Mouse (Mus musculus) lung, embryonic 16.5 days (tissue): ENCODE measurements at regions not wholly inside any gene's neighbourhood (a gene's known extent, or its start where the extent isn't known, plus 50 kb on each side); places are given as distances from the start of the nearest gene placed in this dataset.

ENCODE experiments used
- ATAC-seq: fragments of 200-750 bp; cut with Nextera tagmentation; 2 replicates; pipeline ENCODE4 v1.8.0; 2017; ENCODE audit warnings: low read depth, mild to moderate bottlenecking, moderate library complexity
- H3K27ac ChIP-seq: fragments of 300-500 bp; sonication (generic); 2 replicates; pipeline ENCODE4 v1.5.1; 2014; ENCODE audit warnings: mild to moderate bottlenecking, control low read depth, low read length
- H3K27me3 ChIP-seq: fragments of 300-500 bp; sonication (generic); 2 replicates; pipeline ENCODE4 v1.6.1; 2014; ENCODE audit warnings: low read depth, low read length, mixed read lengths; ENCODE audit not compliant: control insufficient read depth, insufficient read depth
- H3K36me3 ChIP-seq: fragments of 300-500 bp; sonication (generic); 2 replicates; pipeline ENCODE4 v1.6.1; 2014; ENCODE audit warnings: low read length; ENCODE audit not compliant: control insufficient read depth, insufficient read depth
- H3K4me1 ChIP-seq: fragments of 300-500 bp; sonication (generic); replicated peaks from 2 replicates; pipeline ENCODE4 v1.6.1; 2014; ENCODE audit warnings: low read length, mixed read lengths; ENCODE audit not compliant: control insufficient read depth, insufficient read depth
- H3K4me2 ChIP-seq: fragments of 300-500 bp; sonication (generic); 2 replicates; pipeline ENCODE4 v1.6.1; 2014; ENCODE audit warnings: low read depth, low read length, control low read depth
- H3K4me3 ChIP-seq: fragments of 300-500 bp; sonication (generic); 2 replicates; pipeline ENCODE4 v1.5.1; 2014; ENCODE audit warnings: mild to moderate bottlenecking, low read length, control low read depth
- H3K9ac ChIP-seq: fragments of 300-500 bp; sonication (generic); 2 replicates; pipeline ENCODE4 v1.6.1; 2014; ENCODE audit warnings: low read length, control low read depth
- H3K9me3 ChIP-seq: fragments of 300-500 bp; sonication (generic); 2 replicates; pipeline ENCODE4 v1.6.1; 2016; ENCODE audit warnings: low read length; ENCODE audit not compliant: control insufficient read depth
- WGBS: fragments of 180-500 bp; shearing (Covaris S2); extraction: QIAGEN DNeasy Blood & Tissue Kit; methylation state at CpG from one replicate; pipeline ENCODE4 v1.1.7; 2014; 5-methylcytosine and 5-hydroxymethylcytosine counted together

DNA sequence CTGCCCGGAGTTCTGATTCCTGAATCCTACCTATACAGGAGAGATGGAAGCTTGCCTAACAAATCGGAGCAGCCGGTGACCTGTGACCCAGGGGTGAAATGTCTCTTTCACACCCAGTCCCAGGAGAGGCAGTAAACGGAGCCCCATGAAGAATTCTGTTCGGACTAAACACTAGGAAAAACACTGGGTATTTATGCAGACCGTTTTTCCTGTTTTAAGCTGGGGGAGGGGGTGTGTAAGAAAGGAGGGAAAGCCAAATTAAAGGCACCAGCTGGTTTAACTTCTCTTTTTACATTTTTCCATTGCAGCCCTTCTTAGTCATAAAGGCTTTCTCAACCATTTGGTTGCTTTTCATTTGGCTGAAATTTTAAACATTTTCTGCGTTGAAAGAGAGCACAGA lies 127.1 kb downstream of the Gm5426 start:
- WGBS, result 4% methylated on average over 7 of the region's 7 CpGs
- Histone ChIP-seq H3K4me2 (peak overlapping the region; percentile 20; the same call in 1 of the 2 replicates), H3K9me3 (no peaks in the 10 kb centered on the region), H3K4me3 (no peak overlapping the region), H3K4me1 (peaks cover 34% of the 10 kb centered on the region), H3K27me3 (no peaks in the 10 kb centered on the region), H3K27ac (peak overlapping the region; percentile 77), H3K36me3 (no peaks in the 10 kb centered on the region), H3K9ac (no peak overlapping the region)
- ATAC-seq, result peak; percentile 48; the same call in 1 of the 2 replicates

DNA sequence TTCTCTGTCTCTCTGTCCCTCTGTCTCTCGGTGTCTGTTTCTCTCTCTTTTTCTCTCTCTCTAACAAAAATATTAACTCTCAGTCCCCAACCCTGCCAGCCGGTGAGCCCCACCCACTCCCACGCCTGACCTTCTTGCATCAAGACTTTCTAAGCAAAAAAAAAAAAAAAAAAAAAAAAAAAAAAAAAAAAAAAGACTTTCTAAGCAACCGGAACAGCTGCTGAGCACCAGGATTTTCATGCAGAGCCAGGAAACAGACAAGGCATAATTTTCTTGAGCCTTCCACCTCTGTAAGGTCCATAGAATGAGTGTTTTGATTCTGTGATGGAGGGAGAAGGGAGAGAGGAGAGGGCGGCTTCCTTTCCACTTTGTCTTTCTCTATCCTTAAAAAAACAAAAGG lies 128.0 kb downstream of the Gm5426 start:
- Histone ChIP-seq H3K27ac (peak overlapping the region; percentile 74), H3K4me1 (peaks cover 34% of the 10 kb centered on the region), H3K9ac (no peak overlapping the region), H3K9me3 (no peaks in the 10 kb centered on the region), H3K4me3 (no peak overlapping the region), H3K4me2 (peak overlapping the region; percentile 31; the same call in 1 of the 2 replicates), H3K36me3 (no peaks in the 10 kb centered on the region), H3K27me3 (no peaks in the 10 kb centered on the region)
- ATAC-seq, result peak; percentile 52; the same call in 1 of the 2 replicates
- WGBS, result 11% methylated on average over 5 of the region's 5 CpGs

DNA sequence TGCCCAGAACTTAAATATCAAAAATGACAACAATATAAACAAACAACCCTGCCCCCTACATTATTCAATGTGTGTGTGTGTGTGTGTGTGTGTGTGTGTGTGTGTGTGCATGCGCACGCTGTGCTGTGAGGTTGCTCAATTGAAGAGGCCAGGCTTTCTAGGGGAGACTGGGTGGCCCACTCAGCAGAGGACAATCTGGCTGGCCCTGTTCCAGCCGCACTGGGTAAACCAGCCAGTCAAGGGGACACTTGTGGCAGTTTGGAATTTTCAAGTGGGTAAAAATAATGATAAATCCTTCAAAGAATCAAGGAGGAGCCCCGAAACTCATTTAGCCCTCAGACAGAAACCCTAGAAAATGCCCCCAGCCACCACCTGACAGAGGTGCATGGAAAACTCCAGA lies 128.5 kb downstream of the Gm5426 start:
- H3K4me3 ChIP-seq, result no peak overlapping the region
- 34% methylated on average over 4 of the region's 4 CpGs for WGBS
- ATAC-seq, result peak; percentile 89
- H3K27me3 ChIP-seq, result no peaks in the 10 kb centered on the region
- peak overlapping the region; percentile 31; the same call in 1 of the 2 replicates for H3K4me2 ChIP-seq
- H3K36me3 ChIP-seq, result no peaks in the 10 kb centered on the region
- H3K27ac ChIP-seq, result peak overlapping the region; percentile 74
- H3K9me3 ChIP-seq, result no peaks in the 10 kb centered on the region
- peaks cover 34% of the 10 kb centered on the region for H3K4me1 ChIP-seq
- H3K9ac ChIP-seq, result no peak overlapping the region

DNA sequence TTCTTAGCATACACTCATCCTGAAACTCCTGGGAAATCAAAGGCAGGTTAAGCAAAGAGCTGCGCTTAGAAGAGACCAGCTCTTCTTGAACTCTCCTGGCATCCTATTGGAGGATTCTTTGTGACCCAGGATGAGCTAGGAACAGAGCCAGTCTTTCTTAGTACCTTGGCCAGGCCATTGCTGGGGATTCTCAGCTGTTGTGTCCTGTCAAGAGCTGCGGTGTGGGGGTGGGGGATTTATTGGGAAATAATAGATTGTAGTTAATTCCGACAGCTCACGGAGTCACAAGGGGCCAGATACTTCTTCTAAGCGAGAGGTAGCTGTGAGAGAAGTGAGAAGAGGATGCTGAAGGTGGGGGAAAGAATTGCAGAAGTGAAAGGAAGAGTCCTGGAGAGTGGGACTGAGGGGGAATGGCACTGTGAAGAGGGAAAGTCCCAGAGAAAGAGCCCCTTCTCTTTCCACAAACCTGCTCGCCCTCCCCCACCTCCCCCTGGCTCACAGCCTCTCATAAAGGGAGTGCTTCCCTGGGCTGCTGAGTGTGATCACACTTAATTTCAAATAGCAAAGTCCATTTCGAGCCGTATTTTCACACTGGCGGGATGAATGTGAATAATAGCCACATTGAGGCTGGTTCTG lies 129.8 kb downstream of the Gm5426 start:
- Histone ChIP-seq H3K27ac (0 out of 2 replicates have a peak overlapping the region, but pooled peaks have one; percentile 4), H3K4me1 (peaks cover 34% of the 10 kb centered on the region), H3K9me3 (no peaks in the 10 kb centered on the region), H3K4me3 (no peak overlapping the region), H3K27me3 (no peaks in the 10 kb centered on the region), H3K9ac (no peak overlapping the region), H3K36me3 (no peaks in the 10 kb centered on the region), H3K4me2 (no peak overlapping the region)
- WGBS, result 52% methylated on average over 9 of the region's 9 CpGs
- ATAC-seq, result no peak

DNA sequence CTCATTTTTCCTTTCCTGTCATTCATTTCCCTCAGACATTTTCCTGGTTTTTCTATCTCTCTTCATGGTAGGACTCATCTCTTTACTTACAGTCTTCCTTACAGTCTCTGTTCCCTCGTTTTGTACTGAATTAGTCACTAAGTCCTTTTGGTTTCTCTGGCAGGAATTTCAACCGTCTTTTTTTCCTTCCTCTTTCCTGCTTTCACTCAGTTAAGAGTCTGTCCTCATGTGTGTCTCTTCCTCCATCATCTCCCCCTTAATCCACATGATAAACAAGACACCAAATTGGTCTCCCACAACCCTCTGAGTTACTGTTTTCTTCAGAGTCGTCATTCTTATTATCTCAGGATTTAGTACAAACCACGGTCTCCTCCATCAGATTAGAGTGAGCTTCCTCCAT lies 131.2 kb downstream of the Gm5426 start:
- no peak overlapping the region for H3K4me2 ChIP-seq
- WGBS, result 75% methylated on average over 4 of the region's 4 CpGs
- H3K27me3 ChIP-seq, result no peaks in the 10 kb centered on the region
- no peaks in the 10 kb centered on the region for H3K9me3 ChIP-seq
- no peaks in the 10 kb centered on the region for H3K36me3 ChIP-seq
- H3K4me1 ChIP-seq, result peaks cover 34% of the 10 kb centered on the region
- ATAC-seq, result no peak
- no peak overlapping the region for H3K9ac ChIP-seq
- no peak overlapping the region for H3K27ac ChIP-seq
- no peak overlapping the region for H3K4me3 ChIP-seq

DNA sequence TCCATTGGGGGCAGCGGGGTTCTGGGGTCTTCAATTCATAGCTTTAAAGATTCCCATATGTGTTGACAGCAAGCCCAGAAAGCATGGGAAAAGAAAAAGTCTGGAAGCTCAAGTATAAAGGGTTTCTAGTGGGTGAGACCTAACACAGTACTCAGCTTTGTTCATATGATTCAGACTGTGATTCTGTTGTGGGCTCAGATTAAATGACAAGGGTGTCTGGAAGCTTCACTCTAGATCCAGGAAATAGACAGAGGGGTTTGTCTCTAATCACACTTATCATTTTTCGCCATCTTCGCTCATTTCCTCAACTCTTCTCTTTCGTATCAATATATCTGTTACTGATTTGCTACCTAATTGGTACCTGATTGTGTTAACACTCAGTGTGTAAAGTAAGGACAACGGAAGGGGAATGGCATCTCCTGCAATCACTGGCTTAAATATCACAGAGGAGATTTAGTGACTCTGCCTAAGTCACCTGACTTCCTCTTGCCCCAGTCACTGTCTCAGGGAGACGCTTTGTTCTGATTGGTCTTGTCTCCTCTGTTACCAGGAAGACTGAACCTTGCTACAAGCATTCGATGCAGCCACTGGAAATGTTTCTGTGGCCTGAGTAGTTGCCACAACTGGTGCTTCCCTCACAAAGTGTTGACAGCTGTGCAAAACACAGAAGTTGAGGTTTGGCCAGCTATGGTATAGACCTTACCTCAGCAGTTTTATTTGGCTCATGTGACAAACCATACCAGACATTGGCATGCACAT lies 137.4 kb downstream of the Gm5426 start:
- no peak overlapping the region for H3K9ac ChIP-seq
- H3K9me3 ChIP-seq, result no peaks in the 10 kb centered on the region
- no peak overlapping the region for H3K27ac ChIP-seq
- 80% methylated on average over 7 of the region's 7 CpGs for WGBS
- no peak overlapping the region for H3K4me3 ChIP-seq
- H3K36me3 ChIP-seq, result no peaks in the 10 kb centered on the region
- H3K4me1 ChIP-seq, result no peaks in the 10 kb centered on the region; the same call in 1 of the 2 replicates
- H3K4me2 ChIP-seq, result no peak overlapping the region
- H3K27me3 ChIP-seq, result no peaks in the 10 kb centered on the region
- ATAC-seq, result no peak

DNA sequence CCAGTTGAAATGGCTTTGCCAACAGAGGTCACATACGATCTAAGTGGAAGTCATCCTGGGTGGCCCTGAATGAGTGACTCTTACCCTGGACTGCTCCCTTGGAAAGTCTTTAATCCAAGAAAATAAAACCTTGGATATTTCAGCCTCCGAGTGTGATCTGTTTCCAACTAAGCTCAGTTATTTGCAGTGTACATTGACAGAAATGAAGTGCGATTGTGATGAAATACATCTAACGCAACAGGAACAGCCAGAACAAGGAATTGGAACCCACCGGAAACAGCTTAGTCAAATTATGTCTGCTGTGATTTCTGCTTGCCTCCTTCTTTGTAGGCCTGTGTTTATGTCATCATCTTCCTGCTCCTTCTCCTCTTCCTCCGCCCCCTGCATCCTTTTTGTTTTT lies 143.7 kb downstream of the Gm5426 start:
- H3K4me2 ChIP-seq, result no peak overlapping the region
- peaks cover 6% of the 10 kb centered on the region; the same call in 1 of the 2 replicates for H3K4me1 ChIP-seq
- WGBS, result 46% methylated on average over 6 of the region's 6 CpGs
- no peaks in the 10 kb centered on the region for H3K27me3 ChIP-seq
- H3K36me3 ChIP-seq, result no peaks in the 10 kb centered on the region
- H3K9ac ChIP-seq, result no peak overlapping the region
- peak; percentile 91 for ATAC-seq
- H3K9me3 ChIP-seq, result no peaks in the 10 kb centered on the region
- no peak overlapping the region for H3K4me3 ChIP-seq
- H3K27ac ChIP-seq, result peak overlapping the region; percentile 74

DNA sequence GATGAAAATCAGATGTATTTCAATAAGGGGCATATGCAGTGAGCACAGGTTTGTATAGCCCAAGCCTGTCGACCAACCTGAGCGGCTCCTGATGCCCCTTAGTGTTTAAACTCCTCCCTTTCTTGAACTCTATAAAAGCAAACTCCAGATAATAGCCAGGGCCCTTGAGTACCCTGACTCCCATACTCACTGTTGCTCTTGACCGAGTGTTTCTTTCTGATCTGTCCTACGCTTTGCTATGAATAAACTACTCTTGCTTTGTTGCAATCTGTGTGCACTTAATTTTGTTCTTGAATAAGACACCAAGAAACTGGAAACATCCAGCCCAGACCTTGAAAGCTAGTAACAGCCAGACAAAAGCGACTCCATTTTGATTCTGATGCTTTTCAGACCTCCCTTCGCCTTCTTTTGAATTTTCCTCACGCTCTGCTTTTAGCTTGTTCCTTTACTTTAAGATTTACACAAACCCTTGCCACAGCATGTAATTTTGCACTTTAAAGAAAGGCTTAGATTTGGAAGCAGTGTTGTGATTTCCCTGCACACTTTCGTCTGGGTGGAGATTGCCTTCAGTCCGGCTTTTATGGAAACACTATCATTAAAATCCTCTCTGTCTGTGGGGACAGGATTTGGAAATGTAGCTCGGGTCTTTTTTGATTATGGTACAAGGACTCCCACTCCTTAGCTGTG lies 149.1 kb downstream of the Gm5426 start:
- WGBS, result 73% methylated on average over 10 of the region's 10 CpGs
- Histone ChIP-seq H3K4me1 (peaks cover under 1% of the 10 kb centered on the region; the same call in 1 of the 2 replicates), H3K4me3 (no peak overlapping the region), H3K4me2 (no peak overlapping the region), H3K27me3 (no peaks in the 10 kb centered on the region), H3K27ac (no peak overlapping the region), H3K9me3 (no peaks in the 10 kb centered on the region), H3K9ac (no peak overlapping the region), H3K36me3 (no peaks in the 10 kb centered on the region)
- no peak for ATAC-seq

DNA sequence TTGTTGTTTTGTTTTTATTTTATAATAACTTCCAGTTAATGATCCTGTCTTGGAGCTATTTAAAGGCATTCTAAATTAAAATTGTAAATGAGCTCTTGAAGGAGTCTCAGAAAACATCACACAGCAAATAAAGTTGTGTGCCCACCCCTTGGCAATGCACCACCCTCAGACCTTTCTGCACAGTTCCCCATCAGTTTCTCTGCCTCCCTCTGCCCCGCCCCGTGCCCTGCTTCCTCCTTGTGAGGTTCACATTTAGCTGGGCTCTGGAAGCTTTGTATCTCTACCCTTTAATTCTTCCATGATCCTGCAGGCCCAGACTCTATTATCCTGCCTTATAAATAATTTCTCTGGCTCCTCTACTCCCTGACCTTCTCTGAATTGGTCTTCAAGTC lies 149.7 kb downstream of the Gm5426 start:
- Histone ChIP-seq H3K4me2 (no peak overlapping the region), H3K9me3 (no peaks in the 10 kb centered on the region), H3K27ac (no peak overlapping the region), H3K4me1 (no peaks in the 10 kb centered on the region), H3K9ac (no peak overlapping the region), H3K4me3 (no peak overlapping the region), H3K36me3 (no peaks in the 10 kb centered on the region), H3K27me3 (no peaks in the 10 kb centered on the region)
- no peak for ATAC-seq
- 55% methylated on average over 2 of the region's 2 CpGs for WGBS
